Mouse (Mus musculus): ENCODE results near the gene Klhl29.

Klhl29 gene

GRCm38 (mm10) chr12:5277028-5277427, 98.5 kb downstream of the Klhl29 start:
- no peaks in the 10 kb centered on the region for H3K36me3 ChIP-seq (ENCODE audit: insufficient read depth, low read length)
- H3K4me3 ChIP-seq (replicated peaks; ENCODE audit: low read length): no peak overlapping the region
- no peak for TF ChIP-seq POU5F1 (IDR thresholded peaks at IDR 0.05; ENCODE audit: borderline replicate concordance, low read length)
- TF ChIP-seq CTCF (conservative IDR thresholded peaks at IDR 0.05; ENCODE audit: low read length): no peak
- no peak for TF ChIP-seq NANOG (IDR thresholded peaks at IDR 0.05; ENCODE audit: borderline replicate concordance, low read length)
- peaks cover 3% of the 10 kb centered on the region; the same call in 1 of the 2 replicates for H3K4me1 ChIP-seq (replicated peaks; ENCODE audit: low read depth, low read length)
- H3K27me3 ChIP-seq (ENCODE audit: insufficient read depth, low read length): peaks cover 5% of the 10 kb centered on the region
- no peaks in the 10 kb centered on the region for H3K9me3 ChIP-seq (ENCODE audit: low read length)

DNA sequence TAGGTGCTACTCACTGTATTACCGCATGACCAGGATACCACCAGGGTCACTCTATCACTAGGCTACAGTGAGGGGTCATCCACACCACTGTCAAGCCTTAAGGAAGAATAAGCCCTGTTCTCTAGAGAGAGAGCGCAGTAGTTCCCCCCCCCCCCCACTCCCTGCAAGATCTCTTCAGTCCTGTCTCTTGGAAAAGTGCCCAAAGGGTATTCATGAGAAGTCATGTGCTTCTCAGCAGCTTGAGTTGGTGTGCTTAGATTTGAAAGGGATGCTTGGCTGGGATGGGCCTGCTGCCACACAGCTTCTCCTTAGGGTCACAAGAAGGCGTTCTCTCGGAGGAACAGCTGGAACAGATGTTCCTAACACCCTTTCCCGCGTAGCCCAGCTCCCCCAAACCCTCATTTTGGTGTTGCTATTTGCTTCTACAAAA, 100.0 kb downstream of the Klhl29 start:
- H3K27me3 ChIP-seq (ENCODE audit: insufficient read depth, low read length): peaks cover 12% of the 10 kb centered on the region
- no peaks in the 10 kb centered on the region for H3K36me3 ChIP-seq (ENCODE audit: insufficient read depth, low read length)
- H3K9me3 ChIP-seq (ENCODE audit: low read length): 0 out of 2 replicates have a peak, but pooled peaks cover 4% of the 10 kb centered on the region
- H3K4me3 ChIP-seq (replicated peaks; ENCODE audit: low read length): no peak overlapping the region
- no peak for TF ChIP-seq CTCF (conservative IDR thresholded peaks at IDR 0.05; ENCODE audit: low read length)
- no peak for TF ChIP-seq POU5F1 (IDR thresholded peaks at IDR 0.05; ENCODE audit: borderline replicate concordance, low read length)
- no peak for TF ChIP-seq NANOG (IDR thresholded peaks at IDR 0.05; ENCODE audit: borderline replicate concordance, low read length)
- peaks cover 3% of the 10 kb centered on the region; the same call in 1 of the 2 replicates for H3K4me1 ChIP-seq (replicated peaks; ENCODE audit: low read depth, low read length)

DNA sequence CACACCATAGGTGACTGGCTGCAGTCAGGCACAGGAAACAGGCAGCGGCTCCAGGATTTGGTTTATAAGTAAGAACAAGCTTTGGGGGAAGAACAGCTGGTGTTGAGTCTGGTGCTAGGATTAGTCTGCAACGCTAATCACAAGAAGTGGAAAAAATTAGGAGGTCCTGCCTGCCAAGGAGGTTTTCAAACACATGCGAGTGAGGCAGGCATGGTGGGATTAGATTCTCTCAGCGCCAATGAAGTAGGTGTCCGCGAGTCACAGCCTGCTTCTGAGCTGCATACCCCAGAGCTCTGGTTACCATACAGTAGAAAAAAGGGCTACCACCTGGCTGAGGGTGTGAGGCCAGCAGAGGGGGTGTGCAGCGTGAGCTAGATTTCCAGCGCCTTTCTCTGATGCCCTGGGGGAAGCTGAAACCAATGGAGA, 101.0 kb downstream of the Klhl29 start:
- H3K36me3 ChIP-seq (ENCODE audit: insufficient read depth, low read length): no peaks in the 10 kb centered on the region
- H3K4me1 ChIP-seq (replicated peaks; ENCODE audit: low read depth, low read length): peaks cover 3% of the 10 kb centered on the region; the same call in 1 of the 2 replicates
- no peak overlapping the region for H3K4me3 ChIP-seq (replicated peaks; ENCODE audit: low read length)
- H3K27me3 ChIP-seq (ENCODE audit: insufficient read depth, low read length): peaks cover 7% of the 10 kb centered on the region
- TF ChIP-seq CTCF (conservative IDR thresholded peaks at IDR 0.05; ENCODE audit: low read length): no peak
- TF ChIP-seq POU5F1 (IDR thresholded peaks at IDR 0.05; ENCODE audit: borderline replicate concordance, low read length): no peak
- no peak for TF ChIP-seq NANOG (IDR thresholded peaks at IDR 0.05; ENCODE audit: borderline replicate concordance, low read length)
- H3K9me3 ChIP-seq (ENCODE audit: low read length): 0 out of 2 replicates have a peak, but pooled peaks cover 4% of the 10 kb centered on the region

GRCm38 (mm10) chr12:5273316-5274047, 102.0 kb downstream of the Klhl29 start:
- H3K4me3 ChIP-seq (replicated peaks; ENCODE audit: low read length): no peak overlapping the region
- H3K36me3 ChIP-seq (ENCODE audit: insufficient read depth, low read length): no peaks in the 10 kb centered on the region
- H3K4me1 ChIP-seq (replicated peaks; ENCODE audit: low read depth, low read length): peaks cover 3% of the 10 kb centered on the region; the same call in 1 of the 2 replicates
- H3K27me3 ChIP-seq (ENCODE audit: insufficient read depth, low read length): peaks cover 7% of the 10 kb centered on the region; the same call in 1 of the 2 replicates
- H3K9me3 ChIP-seq (ENCODE audit: low read length): 0 out of 2 replicates have a peak, but pooled peaks cover 4% of the 10 kb centered on the region
- TF ChIP-seq POU5F1 (IDR thresholded peaks at IDR 0.05; ENCODE audit: borderline replicate concordance, low read length): no peak
- TF ChIP-seq NANOG (IDR thresholded peaks at IDR 0.05; ENCODE audit: borderline replicate concordance, low read length): no peak
- TF ChIP-seq CTCF (conservative IDR thresholded peaks at IDR 0.05; ENCODE audit: low read length): no peak

DNA sequence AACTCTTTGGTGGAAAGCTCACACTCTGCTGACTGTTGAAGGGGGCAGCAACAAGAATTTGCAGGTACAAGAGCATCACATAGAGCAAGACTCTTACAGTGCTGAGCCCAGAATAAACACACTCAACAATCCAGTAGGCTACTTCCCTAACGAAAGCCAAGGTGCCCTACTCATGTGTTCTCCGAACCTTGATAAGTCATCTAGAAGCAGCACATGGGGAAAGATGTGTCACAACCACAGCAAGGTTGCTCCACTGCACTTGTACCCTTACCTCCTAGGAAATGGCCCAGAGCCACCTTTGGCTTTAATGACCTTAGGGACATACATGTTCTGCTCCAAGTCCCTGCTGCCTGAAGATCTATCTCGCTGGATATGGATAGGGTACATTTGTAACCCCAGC, 105.0 kb downstream of the Klhl29 start:
- Histone ChIP-seq H3K4me1 (replicated peaks; ENCODE audit: low read depth, low read length) (no peaks in the 10 kb centered on the region), H3K36me3 (ENCODE audit: insufficient read depth, low read length) (no peaks in the 10 kb centered on the region), H3K27me3 (ENCODE audit: insufficient read depth, low read length) (peaks cover 7% of the 10 kb centered on the region; the same call in 1 of the 2 replicates), H3K4me3 (replicated peaks; ENCODE audit: low read length) (no peak overlapping the region), H3K9me3 (ENCODE audit: low read length) (0 out of 2 replicates have a peak, but pooled peaks cover 4% of the 10 kb centered on the region)
- TF ChIP-seq NANOG (IDR thresholded peaks at IDR 0.05; ENCODE audit: borderline replicate concordance, low read length): no peak
- TF ChIP-seq CTCF (conservative IDR thresholded peaks at IDR 0.05; ENCODE audit: low read length): no peak

DNA sequence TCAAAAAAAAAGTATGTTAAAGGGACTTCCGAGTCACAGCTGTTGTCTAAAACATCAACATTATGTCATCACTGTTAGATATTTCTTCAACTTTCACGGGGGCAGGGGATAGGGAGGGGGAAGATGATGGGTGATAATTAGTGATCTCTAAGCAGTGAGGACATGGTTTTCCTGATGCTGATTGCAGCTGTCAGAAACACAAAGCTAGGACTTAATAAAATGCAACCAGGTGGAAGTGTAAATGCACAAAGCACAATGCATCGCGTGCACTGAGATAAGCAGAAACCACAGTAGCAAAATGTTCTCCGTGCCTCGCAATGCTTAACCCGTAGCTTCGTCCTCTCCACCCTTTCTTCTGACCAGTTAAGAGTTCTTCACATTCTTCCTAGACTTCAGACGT, 105.5 kb downstream of the Klhl29 start:
- Histone ChIP-seq H3K4me1 (replicated peaks; ENCODE audit: low read depth, low read length) (no peaks in the 10 kb centered on the region), H3K36me3 (ENCODE audit: insufficient read depth, low read length) (no peaks in the 10 kb centered on the region), H3K4me3 (replicated peaks; ENCODE audit: low read length) (no peak overlapping the region), H3K27me3 (ENCODE audit: insufficient read depth, low read length) (peaks cover 7% of the 10 kb centered on the region; the same call in 1 of the 2 replicates), H3K9me3 (ENCODE audit: low read length) (0 out of 2 replicates have a peak, but pooled peaks cover 4% of the 10 kb centered on the region)
- TF ChIP-seq POU5F1 (IDR thresholded peaks at IDR 0.05; ENCODE audit: borderline replicate concordance, low read length): no peak
- TF ChIP-seq CTCF (conservative IDR thresholded peaks at IDR 0.05; ENCODE audit: low read length): no peak
- TF ChIP-seq NANOG (IDR thresholded peaks at IDR 0.05; ENCODE audit: borderline replicate concordance, low read length): no peak

GRCm38 (mm10) chr12:5269061-5269460, 106.4 kb downstream of the Klhl29 start:
- H3K36me3 ChIP-seq (ENCODE audit: insufficient read depth, low read length): no peaks in the 10 kb centered on the region
- H3K4me1 ChIP-seq (replicated peaks; ENCODE audit: low read depth, low read length): no peaks in the 10 kb centered on the region
- 0 out of 2 replicates have a peak, but pooled peaks cover 4% of the 10 kb centered on the region for H3K9me3 ChIP-seq (ENCODE audit: low read length)
- TF ChIP-seq POU5F1 (IDR thresholded peaks at IDR 0.05; ENCODE audit: borderline replicate concordance, low read length): no peak
- TF ChIP-seq CTCF (conservative IDR thresholded peaks at IDR 0.05; ENCODE audit: low read length): no peak
- TF ChIP-seq NANOG (IDR thresholded peaks at IDR 0.05; ENCODE audit: borderline replicate concordance, low read length): no peak
- no peak overlapping the region for H3K4me3 ChIP-seq (replicated peaks; ENCODE audit: low read length)
- H3K27me3 ChIP-seq (ENCODE audit: insufficient read depth, low read length): peaks cover 7% of the 10 kb centered on the region; the same call in 1 of the 2 replicates

GRCm38 (mm10) chr12:5268188-5268612, 107.3 kb downstream of the Klhl29 start:
- Histone ChIP-seq H3K4me1 (replicated peaks; ENCODE audit: low read depth, low read length) (no peaks in the 10 kb centered on the region), H3K36me3 (ENCODE audit: insufficient read depth, low read length) (no peaks in the 10 kb centered on the region)

More at GRCm38 (mm10) chr12:5268188-5268612, 107.3 kb downstream of the Klhl29 start:
- H3K9me3 ChIP-seq (ENCODE audit: low read length): 0 out of 2 replicates have a peak, but pooled peaks cover 4% of the 10 kb centered on the region
- H3K4me3 ChIP-seq (replicated peaks; ENCODE audit: low read length): no peak overlapping the region
- peaks cover 7% of the 10 kb centered on the region; the same call in 1 of the 2 replicates for H3K27me3 ChIP-seq (ENCODE audit: insufficient read depth, low read length)
- TF ChIP-seq NANOG (IDR thresholded peaks at IDR 0.05; ENCODE audit: borderline replicate concordance, low read length): no peak
- no peak for TF ChIP-seq CTCF (conservative IDR thresholded peaks at IDR 0.05; ENCODE audit: low read length)
- no peak for TF ChIP-seq POU5F1 (IDR thresholded peaks at IDR 0.05; ENCODE audit: borderline replicate concordance, low read length)

Measured in E14TG2a.4 (cell line).